Mouse (Mus musculus): Measurements from ENCODE around the gene Slc34a3. TPM values are rescaled to one million over a fixed set of nuclear protein-coding genes. Genes with fewer than 3 reads are reported as not detected.

The Slc34a3 gene
- polyA plus RNA-seq, 1 experiment from 2014 or later: 0.26 TPM

- peak overlapping the region; percentile 27 for H3K4me2 ChIP-seq (ENCODE audit: low read length)
- WGBS: 69% methylated on average over 6 of the region's 6 CpGs
- H3K9me3 ChIP-seq (ENCODE audit: control insufficient read depth, low read length): no peaks in the 10 kb centered on the region
- H3K9ac ChIP-seq (ENCODE audit: low read length): 0 out of 2 replicates have a peak overlapping the region, but pooled peaks have one; percentile 11
- no peak for DNase-seq (ENCODE audit: low spot score)
- no peak overlapping the region for H3K27ac ChIP-seq (ENCODE audit: low read depth)
- H3K4me1 ChIP-seq (replicated peaks; ENCODE audit: control insufficient read depth, insufficient read depth, low read length): peaks cover 26% of the 10 kb centered on the region
- peaks cover 10% of the 10 kb centered on the region; the same call in 1 of the 2 replicates for H3K27me3 ChIP-seq (replicated peaks; ENCODE audit: control insufficient read depth, insufficient read depth, low read length)
- ATAC-seq (replicated peaks; ENCODE audit: low FRiP score, low TSS enrichment, low read depth): no peak
- H3K36me3 ChIP-seq (ENCODE audit: control insufficient read depth, insufficient read depth, low read length): peaks cover 24% of the 10 kb centered on the region
- H3K4me3 ChIP-seq (ENCODE audit: low read depth, low read length): no peak overlapping the region
Observed at GRCm38 (mm10) chr2:25265897-25266656, 31.9 kb upstream of the Slc34a3 start.

GRCm38 (mm10) chr2:25264851-25265250 lies 30.7 kb upstream of the Slc34a3 start:
- H3K36me3 ChIP-seq (ENCODE audit: control insufficient read depth, insufficient read depth, low read length): peaks cover 13% of the 10 kb centered on the region
- DNase-seq (ENCODE audit: low spot score) (no peak), ATAC-seq (replicated peaks; ENCODE audit: low FRiP score, low TSS enrichment, low read depth) (no peak)
- no peaks in the 10 kb centered on the region for H3K9me3 ChIP-seq (ENCODE audit: control insufficient read depth, low read length)
- peaks cover 10% of the 10 kb centered on the region; the same call in 1 of the 2 replicates for H3K27me3 ChIP-seq (replicated peaks; ENCODE audit: control insufficient read depth, insufficient read depth, low read length)
- H3K4me3 ChIP-seq (ENCODE audit: low read depth, low read length): no peak overlapping the region
- peaks cover 20% of the 10 kb centered on the region for H3K4me1 ChIP-seq (replicated peaks; ENCODE audit: control insufficient read depth, insufficient read depth, low read length)
- peak overlapping the region; percentile 27; the same call in 1 of the 2 replicates for H3K4me2 ChIP-seq (ENCODE audit: low read length)
- H3K27ac ChIP-seq (ENCODE audit: low read depth): no peak overlapping the region
- no peak overlapping the region for H3K9ac ChIP-seq (ENCODE audit: low read length)
- WGBS: 80% methylated on average over 3 of the region's 3 CpGs

- ATAC-seq (replicated peaks; ENCODE audit: low FRiP score, low TSS enrichment, low read depth) (no peak), DNase-seq (ENCODE audit: low spot score) (no peak)
- peaks cover 20% of the 10 kb centered on the region for H3K4me1 ChIP-seq (replicated peaks; ENCODE audit: control insufficient read depth, insufficient read depth, low read length)
- no peaks in the 10 kb centered on the region for H3K9me3 ChIP-seq (ENCODE audit: control insufficient read depth, low read length)
- H3K27me3 ChIP-seq (replicated peaks; ENCODE audit: control insufficient read depth, insufficient read depth, low read length): peaks cover 10% of the 10 kb centered on the region; the same call in 1 of the 2 replicates
- no peak overlapping the region for H3K9ac ChIP-seq (ENCODE audit: low read length)
- no peak overlapping the region for H3K27ac ChIP-seq (ENCODE audit: low read depth)
- WGBS: 73% methylated on average over 5 of the region's 5 CpGs
- H3K4me3 ChIP-seq (ENCODE audit: low read depth, low read length): no peak overlapping the region
- H3K4me2 ChIP-seq (ENCODE audit: low read length): no peak overlapping the region
- peaks cover 7% of the 10 kb centered on the region; the same call in 1 of the 2 replicates for H3K36me3 ChIP-seq (ENCODE audit: control insufficient read depth, insufficient read depth, low read length)
Observed at GRCm38 (mm10) chr2:25264286-25264660, 30.1 kb upstream of the Slc34a3 start.

- Histone ChIP-seq H3K9me3 (ENCODE audit: control insufficient read depth, low read length) (no peaks in the 10 kb centered on the region), H3K4me3 (ENCODE audit: low read depth, low read length) (peak overlapping the region; percentile 83), H3K4me2 (ENCODE audit: low read length) (peak overlapping the region; percentile 76), H3K4me1 (replicated peaks; ENCODE audit: control insufficient read depth, insufficient read depth, low read length) (peaks cover 20% of the 10 kb centered on the region), H3K27me3 (replicated peaks; ENCODE audit: control insufficient read depth, insufficient read depth, low read length) (peaks cover 10% of the 10 kb centered on the region; the same call in 1 of the 2 replicates), H3K27ac (ENCODE audit: low read depth) (no peak overlapping the region), H3K36me3 (ENCODE audit: control insufficient read depth, insufficient read depth, low read length) (peaks cover 5% of the 10 kb centered on the region; the same call in 1 of the 2 replicates), H3K9ac (ENCODE audit: low read length) (peak overlapping the region; percentile 46)
- no peak for DNase-seq (ENCODE audit: low spot score)
- WGBS: 22% methylated on average over 12 of the region's 12 CpGs
- ATAC-seq (replicated peaks; ENCODE audit: low FRiP score, low TSS enrichment, low read depth): no peak
Observed at GRCm38 (mm10) chr2:25263623-25264285, 29.6 kb upstream of the Slc34a3 start.

GRCm38 (mm10) chr2:25262795-25263622 lies 28.8 kb upstream of the Slc34a3 start:
- under 1% methylated on average over 76 of the region's 82 CpGs for WGBS
- Histone ChIP-seq H3K27ac (ENCODE audit: low read depth) (no peak overlapping the region), H3K27me3 (replicated peaks; ENCODE audit: control insufficient read depth, insufficient read depth, low read length) (peaks cover 10% of the 10 kb centered on the region; the same call in 1 of the 2 replicates), H3K4me1 (replicated peaks; ENCODE audit: control insufficient read depth, insufficient read depth, low read length) (peaks cover 20% of the 10 kb centered on the region), H3K36me3 (ENCODE audit: control insufficient read depth, insufficient read depth, low read length) (no peaks in the 10 kb centered on the region), H3K4me3 (ENCODE audit: low read depth, low read length) (peak overlapping the region; percentile 83), H3K9ac (ENCODE audit: low read length) (peak overlapping the region; percentile 46), H3K9me3 (ENCODE audit: control insufficient read depth, low read length) (no peaks in the 10 kb centered on the region), H3K4me2 (ENCODE audit: low read length) (peak overlapping the region; percentile 76)
- DNase-seq (ENCODE audit: low spot score): no peak
- ATAC-seq (replicated peaks; ENCODE audit: low FRiP score, low TSS enrichment, low read depth): 0 out of 2 replicates have a peak, but pooled peaks have one; percentile 5

- Histone ChIP-seq H3K9ac (ENCODE audit: low read length) (peak within 1 kb of the TSS; percentile 46), H3K4me2 (ENCODE audit: low read length) (peak within 1 kb of the TSS; percentile 76), H3K9me3 (ENCODE audit: control insufficient read depth, low read length) (no peaks in the 10 kb centered on the region), H3K36me3 (ENCODE audit: control insufficient read depth, insufficient read depth, low read length) (no peaks in the 10 kb centered on the region), H3K27ac (ENCODE audit: low read depth) (0 out of 2 replicates have a peak within 1 kb of the TSS, but pooled peaks have one; percentile 9), H3K4me1 (replicated peaks; ENCODE audit: control insufficient read depth, insufficient read depth, low read length) (peaks cover 20% of the 10 kb centered on the region), H3K4me3 (ENCODE audit: low read depth, low read length) (peak within 1 kb of the TSS; percentile 83), H3K27me3 (replicated peaks; ENCODE audit: control insufficient read depth, insufficient read depth, low read length) (peaks cover 10% of the 10 kb centered on the region; the same call in 1 of the 2 replicates)
- DNase-seq (ENCODE audit: low spot score) (peak; percentile 88), ATAC-seq (replicated peaks; ENCODE audit: low FRiP score, low TSS enrichment, low read depth) (peak; percentile 98)
- WGBS: under 1% methylated on average over 39 of the region's 39 CpGs
Observed at GRCm38 (mm10) chr2:25262291-25262767, 28.2 kb upstream of the Slc34a3 start, which contains the start of gene Tprn. Gene Tprn, plus strand, starts transcription at chr2:25262618.

- no peaks in the 10 kb centered on the region for H3K9me3 ChIP-seq (ENCODE audit: control insufficient read depth, low read length)
- peak overlapping the region; percentile 76 for H3K4me2 ChIP-seq (ENCODE audit: low read length)
- H3K4me1 ChIP-seq (replicated peaks; ENCODE audit: control insufficient read depth, insufficient read depth, low read length): peaks cover 19% of the 10 kb centered on the region
- ATAC-seq (replicated peaks; ENCODE audit: low FRiP score, low TSS enrichment, low read depth) (no peak), DNase-seq (ENCODE audit: low spot score) (no peak)
- H3K9ac ChIP-seq (ENCODE audit: low read length): no peak overlapping the region
- 0 out of 2 replicates have a peak overlapping the region, but pooled peaks have one; percentile 9 for H3K27ac ChIP-seq (ENCODE audit: low read depth)
- peak overlapping the region; percentile 83 for H3K4me3 ChIP-seq (ENCODE audit: low read depth, low read length)
- WGBS: 48% methylated on average over 12 of the region's 12 CpGs
- H3K36me3 ChIP-seq (ENCODE audit: control insufficient read depth, insufficient read depth, low read length): no peaks in the 10 kb centered on the region
- peaks cover 10% of the 10 kb centered on the region; the same call in 1 of the 2 replicates for H3K27me3 ChIP-seq (replicated peaks; ENCODE audit: control insufficient read depth, insufficient read depth, low read length)
Observed at GRCm38 (mm10) chr2:25261870-25262269, 27.7 kb upstream of the Slc34a3 start.

GRCm38 (mm10) chr2:25258887-25259286 lies 24.7 kb upstream of the Slc34a3 start:
- Histone ChIP-seq H3K27ac (ENCODE audit: low read depth) (no peak overlapping the region), H3K9me3 (ENCODE audit: control insufficient read depth, low read length) (no peaks in the 10 kb centered on the region), H3K36me3 (ENCODE audit: control insufficient read depth, insufficient read depth, low read length) (no peaks in the 10 kb centered on the region), H3K4me1 (replicated peaks; ENCODE audit: control insufficient read depth, insufficient read depth, low read length) (peaks cover 16% of the 10 kb centered on the region), H3K27me3 (replicated peaks; ENCODE audit: control insufficient read depth, insufficient read depth, low read length) (peaks cover 5% of the 10 kb centered on the region; the same call in 1 of the 2 replicates), H3K4me2 (ENCODE audit: low read length) (no peak overlapping the region), H3K9ac (ENCODE audit: low read length) (no peak overlapping the region), H3K4me3 (ENCODE audit: low read depth, low read length) (no peak overlapping the region)
- ATAC-seq (replicated peaks; ENCODE audit: low FRiP score, low TSS enrichment, low read depth) (no peak), DNase-seq (ENCODE audit: low spot score) (no peak)
- WGBS: 69% methylated on average over 2 of the region's 2 CpGs

Data from intestine, embryonic 14.5 days (tissue).